Mouse (Mus musculus) right cerebral cortex, adult 18-20 months (tissue): ENCODE measurements around the gene 6430548M08Rik.

Source experiments
- DNase-seq: peaks from one replicate; pipeline ENCODE4 v3.0.0; 2022; ENCODE audit warnings: mixed read lengths

Gene 6430548M08Rik

DNA sequence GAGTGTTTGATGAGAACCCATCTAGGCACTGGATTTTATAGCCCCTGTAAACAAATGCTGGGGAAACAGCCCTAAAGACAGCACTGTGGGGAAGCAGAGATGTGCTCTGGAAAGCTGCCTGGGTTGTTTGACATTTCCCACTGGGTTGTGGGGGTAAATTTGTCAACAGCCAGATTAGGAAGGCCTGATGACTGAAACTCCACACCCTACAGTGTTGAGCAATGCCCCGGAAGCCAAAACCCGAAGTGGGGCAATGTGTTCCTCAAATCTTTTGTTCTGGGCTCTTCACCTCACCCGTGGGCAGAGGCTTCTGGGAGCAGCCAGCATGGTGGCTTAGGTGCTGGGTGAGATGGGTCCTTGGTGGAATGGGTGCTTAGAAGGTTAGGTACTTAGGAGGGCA, 4.8 kb upstream of the 6430548M08Rik start:
- no peak for DNase-seq

DNA sequence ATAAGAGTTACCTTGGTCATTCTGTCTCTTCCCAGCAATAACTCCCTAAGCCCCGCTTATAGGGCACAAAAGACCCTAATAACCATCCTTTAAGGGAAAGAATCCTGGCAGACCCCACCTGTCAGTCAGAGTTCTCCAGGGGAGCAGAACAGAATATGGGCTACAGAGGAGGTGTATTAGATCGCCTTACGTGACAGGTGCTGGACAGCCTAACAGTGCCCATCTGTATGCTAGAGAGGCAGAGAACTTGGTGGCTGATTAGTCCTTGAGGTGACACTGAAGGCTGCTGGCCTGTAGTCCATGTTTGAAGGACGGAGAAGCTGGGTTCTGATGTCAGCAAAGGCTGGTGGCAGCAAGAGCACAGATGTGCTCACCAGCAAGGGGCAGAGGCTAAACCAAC, 3.0 kb upstream of the 6430548M08Rik start:
- DNase-seq = no peak

DNA sequence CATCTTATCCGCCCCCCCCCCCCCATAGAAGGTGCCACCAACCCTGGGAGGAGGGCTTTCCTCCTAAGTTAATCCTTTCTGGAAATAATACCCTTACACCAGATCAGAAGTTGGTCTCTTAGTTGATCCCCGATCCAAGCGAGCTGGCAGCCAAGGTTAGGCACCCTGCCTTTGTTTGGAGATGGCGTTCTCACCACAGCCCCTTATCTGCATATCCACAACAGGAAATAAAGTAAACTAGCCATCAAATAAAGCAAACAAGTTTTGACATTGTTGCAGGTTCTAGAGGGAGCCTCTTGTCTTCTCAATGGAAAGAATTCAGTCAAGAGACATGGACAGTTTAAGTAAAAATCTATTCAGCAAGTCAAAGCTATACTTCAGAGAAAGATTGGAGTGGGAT, 2.6 kb upstream of the 6430548M08Rik start:
- no peak for DNase-seq

DNA sequence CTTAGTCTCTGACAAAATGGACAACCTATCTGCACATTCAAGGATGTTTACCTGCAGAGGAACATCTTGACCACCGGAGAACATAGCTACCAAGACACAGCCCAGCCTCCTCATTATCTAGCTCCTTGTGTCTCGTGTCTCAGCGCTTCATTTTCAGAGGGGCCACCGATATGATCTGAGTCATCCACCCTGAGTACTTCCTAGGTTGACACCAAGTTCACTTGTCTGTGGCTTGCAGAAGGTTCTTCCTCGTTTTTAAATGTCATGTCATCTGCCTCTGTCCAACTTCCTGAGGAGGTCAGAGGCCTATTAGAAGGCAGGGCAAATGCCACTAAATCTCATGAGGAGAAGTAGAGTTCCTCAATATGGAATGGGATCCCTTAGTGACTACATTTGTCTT, 1.4 kb upstream of the 6430548M08Rik start:
- no peak for DNase-seq

DNA sequence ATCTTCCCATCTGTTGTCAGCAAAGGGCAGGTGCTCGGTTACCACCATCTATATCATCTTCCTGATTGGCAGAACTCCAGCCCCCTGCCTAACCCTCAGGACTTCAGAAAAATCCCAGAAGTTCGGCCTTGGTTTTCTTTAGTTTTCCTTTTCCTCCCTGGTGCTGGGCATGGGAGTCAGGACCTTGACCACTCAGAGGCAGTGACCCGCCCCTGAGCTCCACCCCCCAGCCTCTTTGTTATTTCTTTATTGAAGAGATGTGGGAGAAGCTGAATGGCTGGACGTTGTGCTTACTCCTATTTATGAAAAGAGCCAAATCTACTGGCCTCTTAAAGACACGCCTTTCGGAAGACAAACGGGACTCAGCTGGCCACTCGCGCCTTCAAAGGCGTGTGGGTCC, 646 bp upstream of the 6430548M08Rik start:
- no peak for DNase-seq

DNA sequence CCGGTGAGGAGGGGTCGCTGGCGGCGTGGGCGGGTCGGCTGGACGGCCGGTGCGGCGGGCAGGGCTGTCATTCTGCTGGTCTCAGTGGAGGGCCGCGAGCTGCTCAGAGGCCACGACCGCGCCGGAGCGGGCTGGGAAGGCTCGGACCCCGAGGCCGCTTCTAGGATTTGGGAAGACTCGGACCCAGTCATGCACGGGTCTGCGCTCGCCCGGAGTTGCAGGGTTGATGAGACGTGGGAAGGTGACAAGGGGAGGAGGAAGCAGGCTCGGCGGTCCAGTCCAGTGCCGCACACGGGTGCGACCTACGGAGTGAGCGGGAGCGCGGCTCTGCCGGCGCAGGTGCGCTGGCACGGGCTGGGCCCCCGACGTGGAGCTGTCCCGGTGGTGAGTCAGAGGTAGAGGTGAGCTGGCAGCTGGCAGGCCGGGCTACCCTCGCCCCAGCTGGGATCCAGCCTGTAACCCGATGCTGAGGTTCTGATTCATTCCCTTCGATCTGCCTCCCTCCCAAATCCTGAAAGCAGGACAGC, 426 bp downstream of the 6430548M08Rik start:
- DNase-seq = peak; percentile 55

DNA sequence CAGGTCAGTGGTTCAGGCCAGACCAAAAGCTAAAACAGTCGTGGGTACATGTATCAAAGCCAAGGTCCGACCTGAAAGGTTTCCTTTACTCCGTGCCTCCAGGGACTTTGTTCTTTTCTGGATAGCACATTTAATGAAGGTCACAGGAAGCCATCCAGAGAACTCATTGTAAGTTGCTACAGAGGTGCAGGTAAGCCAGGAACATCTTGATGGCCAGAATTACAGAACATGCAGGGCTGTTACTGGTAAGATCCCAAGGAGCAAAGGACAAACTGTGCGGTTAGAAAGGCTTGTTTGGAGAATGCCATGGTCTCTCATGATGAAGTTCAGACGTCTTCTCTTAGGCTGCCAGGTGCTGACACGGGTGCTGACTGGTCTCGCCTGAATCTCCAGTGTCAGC, 2.6 kb downstream of the 6430548M08Rik start:
- DNase-seq = no peak

DNA sequence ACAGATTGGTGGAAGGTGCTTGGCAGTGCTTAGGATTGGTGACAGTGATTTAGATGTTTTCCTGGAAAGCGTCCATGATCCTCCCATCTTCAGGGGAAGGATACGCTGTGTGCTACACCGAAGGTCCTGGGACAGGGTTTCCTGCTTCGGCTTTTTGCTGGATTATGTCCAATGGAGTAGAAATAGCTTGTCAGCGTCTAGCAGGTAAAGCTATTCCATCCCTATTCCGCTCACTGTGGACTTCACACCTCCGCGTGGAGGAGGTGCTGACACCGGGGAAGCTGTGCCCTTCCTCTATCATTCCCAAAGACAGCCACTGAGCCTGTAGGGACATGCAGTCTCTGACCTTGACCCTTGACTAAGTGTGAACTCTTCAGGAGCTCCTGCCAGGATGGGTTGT, 4.2 kb downstream of the 6430548M08Rik start:
- DNase-seq = no peak

DNA sequence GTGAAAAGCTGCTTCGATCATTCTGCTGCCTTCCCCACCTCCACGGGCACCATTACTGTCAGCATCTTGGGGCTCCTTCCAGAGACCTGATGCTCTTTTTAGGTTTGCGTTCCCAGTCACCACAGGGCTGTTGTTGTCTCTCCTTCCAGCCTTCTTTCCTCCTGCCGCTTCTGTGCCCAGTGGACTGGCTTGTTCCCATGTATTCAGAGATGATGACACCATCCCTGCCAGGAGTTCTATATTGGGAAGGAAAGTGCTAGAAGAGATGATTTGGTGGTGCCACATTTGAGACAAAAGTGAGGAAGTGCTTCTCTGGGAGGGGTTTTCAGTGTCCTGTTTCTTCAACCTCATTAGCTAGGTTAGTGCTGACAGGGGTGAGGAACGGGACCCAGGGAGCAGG, 4.9 kb downstream of the 6430548M08Rik start:
- DNase-seq = no peak

DNA sequence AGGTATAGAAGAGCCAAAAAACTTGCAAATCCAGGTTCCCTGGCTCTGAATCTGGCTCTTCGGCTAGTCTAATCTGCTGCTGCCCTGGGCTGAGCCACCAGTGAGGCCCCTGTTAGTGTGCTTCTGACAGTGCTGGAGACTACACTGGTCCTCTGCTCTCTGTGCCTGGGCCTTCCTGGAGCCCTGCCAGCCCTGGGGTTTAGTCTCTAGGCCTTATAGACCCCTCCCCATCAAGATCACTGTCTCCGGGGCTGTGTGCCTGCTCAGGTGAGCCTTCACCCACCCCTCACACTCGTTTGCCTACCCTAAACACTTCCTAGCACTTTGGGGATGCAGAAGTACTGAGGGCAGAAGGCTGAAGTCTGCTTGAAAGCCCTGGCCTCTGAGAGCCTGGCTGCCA, 5.5 kb downstream of the 6430548M08Rik start:
- DNase-seq = no peak

DNA sequence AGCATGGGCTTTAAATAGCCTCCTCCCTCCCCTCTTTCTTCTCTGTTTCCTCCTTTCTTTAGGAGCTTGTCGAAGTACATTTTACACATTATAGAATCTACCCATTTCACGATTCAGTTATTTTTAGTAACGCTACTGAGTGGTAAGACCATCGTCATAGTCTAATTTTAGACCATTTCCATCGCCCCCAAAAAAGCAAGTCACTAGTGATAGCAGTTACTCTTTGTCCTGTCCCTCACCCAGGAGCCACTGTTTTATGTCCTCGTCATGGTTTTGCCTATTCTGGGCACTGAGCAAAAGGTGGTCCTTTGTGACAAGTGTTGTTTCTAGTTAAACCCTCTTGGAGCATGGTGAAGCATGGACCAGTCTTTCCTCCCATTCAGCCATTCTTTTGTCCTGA, 6.0 kb downstream of the 6430548M08Rik start:
- no peak for DNase-seq

DNA sequence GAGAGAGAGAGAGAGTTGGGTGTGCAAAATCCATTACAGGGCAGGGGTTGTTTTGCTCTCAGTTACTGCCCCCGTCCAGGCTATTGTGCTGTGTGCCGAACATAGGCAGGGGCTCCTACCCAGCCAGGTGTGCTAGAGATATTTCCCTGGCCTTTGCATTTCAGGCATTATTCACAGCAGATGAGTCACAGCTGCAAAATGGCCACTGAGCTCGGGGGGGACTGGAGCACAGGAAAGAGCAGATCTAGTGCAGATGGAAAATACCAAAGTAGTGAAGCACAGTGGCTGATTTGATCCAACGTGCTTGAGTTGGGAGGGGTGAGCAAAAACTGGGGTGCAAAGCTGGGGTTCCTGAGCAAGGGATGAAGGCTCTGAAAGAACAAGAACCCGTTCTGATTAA, 7.0 kb downstream of the 6430548M08Rik start:
- no peak for DNase-seq

DNA sequence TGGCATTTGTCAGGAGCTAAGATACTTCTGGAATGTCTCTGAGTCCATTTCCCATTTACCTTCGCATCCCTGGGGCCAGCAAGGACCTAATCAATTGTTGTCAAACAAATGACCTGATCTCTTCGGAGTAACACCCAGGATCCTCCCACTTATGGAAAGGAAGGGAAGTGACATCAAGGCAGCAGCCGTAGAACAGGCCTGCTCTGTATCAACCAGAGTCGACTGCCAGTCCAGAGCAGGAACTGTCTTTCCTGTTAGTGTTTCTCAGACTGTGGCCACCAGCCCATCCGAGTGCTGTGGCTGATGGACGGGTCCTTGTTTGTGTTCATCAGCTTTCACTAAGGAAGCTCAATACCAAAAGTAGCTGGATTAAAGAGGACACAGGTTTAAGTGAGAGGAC, 10.3 kb downstream of the 6430548M08Rik start:
- no peak for DNase-seq

DNA sequence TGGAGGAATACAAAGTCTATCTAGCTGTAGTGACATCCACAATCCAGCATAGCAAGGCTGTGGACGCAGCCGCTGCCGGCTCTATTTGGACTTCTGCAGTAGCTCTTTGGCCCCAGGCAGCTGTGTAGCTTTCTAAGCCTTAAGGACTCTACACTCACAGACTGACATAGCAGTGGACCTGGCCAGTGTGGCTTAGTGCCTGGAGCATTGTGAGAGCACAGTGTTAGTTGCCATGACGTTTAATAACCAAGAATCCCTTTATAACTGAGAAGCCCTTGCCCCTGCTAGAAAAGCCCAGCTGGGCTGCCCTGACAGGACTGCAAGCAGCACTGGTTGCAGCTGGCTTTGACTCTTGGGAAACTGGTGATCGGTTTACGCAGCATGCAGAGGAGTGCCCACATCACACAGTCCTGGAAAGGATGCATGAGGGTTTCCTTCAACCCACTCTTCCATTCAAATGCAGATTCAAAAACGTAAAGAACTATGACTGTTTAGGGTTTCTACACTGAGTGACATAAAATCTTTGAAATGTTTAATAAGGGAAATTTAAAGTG, 11.0 kb downstream of the 6430548M08Rik start:
- DNase-seq = no peak

DNA sequence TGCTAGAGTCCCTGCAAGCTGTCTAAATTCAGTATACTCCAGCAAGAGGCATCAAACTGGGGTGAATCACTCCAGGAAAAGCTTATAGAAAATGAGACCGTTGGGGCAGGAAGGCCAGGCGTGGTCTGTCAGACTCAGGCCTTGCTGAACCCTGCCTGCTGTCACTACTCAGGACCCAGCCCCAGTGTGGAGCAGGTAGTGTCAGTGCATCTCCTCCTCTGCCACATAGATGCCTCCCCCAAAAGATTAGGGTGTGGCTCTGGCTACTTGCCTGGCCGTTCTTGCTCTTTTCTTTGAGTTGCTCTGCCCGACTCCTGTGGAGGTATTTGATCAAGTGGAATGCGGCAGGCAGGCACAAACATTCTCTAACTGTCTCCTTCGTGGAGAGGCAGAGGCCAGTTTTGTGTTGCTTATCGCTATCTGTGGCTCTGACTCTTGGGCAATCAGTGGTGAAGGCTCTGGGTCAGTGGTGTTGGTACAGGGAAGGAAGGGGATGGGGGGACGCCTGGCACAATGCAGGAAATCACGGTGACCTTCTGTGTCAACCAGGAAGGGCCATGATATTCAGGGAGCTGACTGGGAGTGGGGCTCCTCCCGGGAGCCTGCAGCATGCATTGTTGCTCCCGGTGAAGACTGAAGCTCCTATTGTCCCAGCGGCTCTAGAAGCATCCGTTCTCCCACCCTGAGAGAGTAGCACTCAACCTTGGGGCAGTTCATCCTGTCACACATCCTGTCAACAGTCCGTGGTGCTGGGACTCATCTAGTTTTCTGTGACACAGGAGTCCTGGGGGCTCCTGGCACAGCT, 12.6 kb downstream of the 6430548M08Rik start:
- DNase-seq = no peak

DNA sequence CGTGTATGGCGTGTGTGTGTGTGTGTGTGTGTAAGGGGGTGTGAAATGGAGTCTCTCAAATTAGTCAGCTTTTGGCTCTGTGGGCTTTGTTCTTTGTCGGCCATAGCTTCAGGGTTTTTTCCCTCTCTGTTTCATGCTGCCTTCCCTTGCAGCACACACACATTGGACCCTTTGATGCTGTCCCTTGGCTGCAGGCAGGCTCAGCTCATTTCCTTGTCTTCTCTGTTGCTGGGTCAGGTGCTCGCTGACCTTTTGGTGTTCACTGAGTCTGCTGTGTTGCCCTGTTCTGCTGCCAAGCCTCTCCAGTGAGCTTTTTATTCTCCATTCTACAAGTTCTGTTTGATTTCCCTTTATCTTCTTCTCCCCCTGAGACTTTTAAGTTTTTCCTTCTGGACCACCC, 15.6 kb downstream of the 6430548M08Rik start:
- no peak for DNase-seq

DNA sequence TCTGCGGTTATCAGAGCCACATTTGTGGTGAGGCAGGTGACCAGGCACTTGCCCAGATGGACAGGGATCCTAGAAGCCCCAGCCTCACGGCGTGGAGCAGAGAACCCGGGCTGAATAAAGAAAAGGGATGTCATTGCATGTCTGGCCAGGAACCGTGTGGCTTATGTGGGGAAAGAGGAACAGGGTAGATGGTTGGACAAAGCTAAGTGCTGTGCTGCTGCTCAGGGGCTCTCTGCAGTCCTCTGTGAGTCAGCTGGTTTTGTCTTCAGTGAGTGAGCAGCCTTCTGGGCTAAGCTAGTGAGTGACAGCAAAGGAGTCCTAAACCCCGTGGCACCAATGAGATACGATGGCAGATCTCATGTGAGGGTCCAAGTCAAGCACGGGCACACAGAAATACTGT, 17.2 kb downstream of the 6430548M08Rik start:
- no peak for DNase-seq

DNA sequence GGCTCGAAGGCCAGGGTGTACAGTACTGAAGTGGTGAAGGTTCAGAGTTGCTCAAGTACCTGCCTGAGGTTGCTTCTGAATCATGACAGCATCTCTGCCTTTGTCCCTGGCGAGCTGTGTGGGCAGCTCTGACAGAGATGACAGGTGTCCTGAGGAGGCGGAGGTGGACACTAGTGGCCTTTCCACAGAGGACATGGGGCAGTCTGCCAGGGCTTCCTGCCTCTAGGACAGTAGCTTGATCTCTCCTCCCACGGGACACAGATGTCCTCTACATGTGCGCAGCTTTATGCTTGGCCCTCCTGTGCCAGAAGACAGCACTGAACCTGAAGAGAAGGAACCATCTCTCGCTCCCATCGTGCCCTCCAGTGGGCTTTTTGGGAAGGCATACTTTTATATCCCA, 19.2 kb downstream of the 6430548M08Rik start:
- no peak for DNase-seq

DNA sequence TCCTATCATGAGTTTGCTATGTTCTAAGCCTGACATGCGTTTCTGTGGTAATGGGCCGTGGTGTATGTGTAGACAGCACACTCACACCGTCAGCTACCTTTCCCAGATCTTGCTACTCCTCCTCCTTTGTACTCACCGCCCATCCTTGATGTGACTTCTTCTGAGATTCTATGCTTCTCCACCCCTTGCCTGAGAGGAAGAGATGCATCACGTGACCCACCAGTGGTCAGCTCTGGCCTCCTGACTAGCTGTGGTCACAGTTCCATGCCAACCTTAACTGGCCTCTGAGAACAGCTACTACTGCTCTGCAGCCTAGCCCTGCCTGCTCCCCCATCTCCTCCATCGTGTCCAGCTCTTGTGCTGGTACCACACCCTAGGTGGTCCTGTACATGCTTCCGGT, 21.7 kb downstream of the 6430548M08Rik start:
- DNase-seq = no peak

DNA sequence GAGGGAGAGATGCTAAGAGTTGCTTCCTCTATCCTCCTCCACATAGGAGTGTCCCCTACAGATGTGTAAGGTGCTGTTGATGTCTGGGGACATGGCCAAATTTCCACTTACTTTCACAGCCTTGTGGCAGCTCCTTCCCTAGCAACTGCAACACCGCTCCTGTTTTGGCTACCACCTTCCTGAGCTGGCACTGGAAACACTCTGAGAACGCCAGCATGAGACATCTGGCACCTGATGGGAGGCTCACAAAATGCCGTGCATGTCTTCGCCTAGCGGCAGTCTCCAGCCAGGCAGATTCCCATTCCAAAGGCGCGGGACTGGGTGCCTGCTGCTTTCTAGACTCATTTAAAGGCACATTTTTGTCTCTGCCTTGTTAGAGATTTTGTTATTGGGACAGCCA, 22.7 kb downstream of the 6430548M08Rik start:
- DNase-seq = peak; percentile 91

DNA sequence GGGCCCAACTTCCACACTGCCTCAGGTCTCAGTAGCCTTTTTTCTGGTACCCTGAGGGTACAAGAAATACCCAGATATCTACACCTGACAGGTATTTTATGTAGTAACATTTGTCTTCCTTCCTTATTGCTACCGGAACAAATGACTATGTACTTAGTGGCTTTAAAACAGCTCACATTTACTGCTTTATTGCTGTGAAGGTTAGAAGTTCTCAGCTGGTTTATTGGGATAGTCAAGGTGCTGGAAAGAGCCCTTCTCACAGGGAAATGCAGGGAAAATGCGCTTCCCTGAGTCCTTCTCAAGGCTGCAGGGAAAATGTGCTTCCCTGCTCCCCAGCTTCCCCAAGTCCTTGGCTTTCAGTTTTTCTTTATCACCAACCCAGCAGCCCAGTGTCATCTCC, 25.0 kb downstream of the 6430548M08Rik start:
- DNase-seq = no peak

DNA sequence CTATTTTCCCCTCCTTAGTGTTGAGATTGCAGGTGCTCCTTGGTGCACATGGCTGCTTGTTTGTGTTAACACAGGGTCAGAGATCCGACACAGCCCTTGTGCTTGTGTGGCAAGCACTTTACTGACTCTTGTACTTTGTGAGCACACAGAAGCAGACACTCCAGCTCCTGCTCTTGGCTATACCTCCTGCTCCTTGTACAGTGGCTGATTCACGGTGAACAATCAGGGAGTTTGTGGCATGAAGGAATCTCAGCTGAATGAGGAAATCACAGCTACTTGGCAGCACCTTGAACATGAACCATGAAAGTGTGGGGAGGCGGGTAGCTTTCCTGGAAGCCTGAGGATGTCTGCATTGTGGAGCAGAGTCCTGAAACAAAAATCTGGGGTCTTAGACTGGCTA, 26.8 kb downstream of the 6430548M08Rik start:
- DNase-seq = peak; percentile 49

DNA sequence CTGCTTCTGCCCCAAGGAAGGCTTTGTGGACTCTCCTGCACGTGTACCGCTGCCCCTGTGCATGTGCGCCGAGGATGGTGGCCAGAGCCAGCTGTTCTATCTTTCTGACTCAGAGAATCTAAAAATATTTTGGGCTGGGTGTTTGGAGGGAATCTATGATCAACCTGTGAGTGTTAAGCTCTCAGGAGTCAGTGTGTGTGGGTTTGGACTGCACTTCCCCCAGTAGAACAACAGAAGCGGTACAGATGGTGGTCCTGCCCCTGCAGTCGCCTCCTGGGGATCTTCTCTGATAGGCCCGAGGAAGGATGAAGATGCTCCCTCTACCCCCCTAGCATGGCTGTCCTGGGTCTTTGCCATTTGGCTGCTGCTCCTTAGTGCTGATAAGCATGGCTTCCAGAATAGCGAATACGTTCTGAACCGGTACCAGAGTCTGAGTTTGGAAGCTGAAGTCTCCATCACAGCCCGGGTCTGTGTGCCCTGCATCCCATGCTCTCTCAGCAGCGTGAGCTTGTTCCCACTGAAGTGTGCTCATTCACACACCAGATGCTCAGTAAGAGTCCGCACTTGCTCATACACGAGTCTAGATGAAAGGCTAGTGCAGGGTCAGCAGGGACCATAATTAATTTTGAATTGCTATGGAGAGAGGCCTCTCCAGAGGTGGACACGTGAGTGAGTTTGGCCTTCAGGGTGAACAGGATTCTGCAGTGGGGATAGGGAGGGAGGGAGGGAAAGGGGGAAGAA, 30.1 kb downstream of the 6430548M08Rik start:
- peak; percentile 68 for DNase-seq
